Mouse (Mus musculus) left cerebral cortex, adult 2 months (tissue): ENCODE measurements around the gene Gm38394. TPM values are rescaled to one million over a fixed set of nuclear protein-coding genes. Genes with fewer than 3 reads are reported as not detected.

ENCODE experiments used
- DNase-seq, 2 experiments: peaks; one replicate each; pipeline ENCODE4 v3.0.0; 2021 to 2022; ENCODE audit warnings: low spot score in 2 of 2, mixed read lengths in 1 of 2; ENCODE audit errors: extremely low spot score in 1 of 2
- H3K27ac ChIP-seq: fragments of 200-600 bp; 2 replicates; pipeline ENCODE4 v1.8.1; 2022
- H3K4me3 ChIP-seq: fragments of 200-600 bp; 2 replicates; pipeline ENCODE4 v1.8.1; 2022
- CTCF ChIP-seq: fragments of 200-600 bp; IDR thresholded peaks from 2 replicates; pipeline ENCODE4 v1.8.1; 2022; ENCODE audit warnings: antibody characterized with exemption, mild to moderate bottlenecking, moderate library complexity
- intact Hi-C: fragments of 180-260 bp; cut with DNase I; formaldehyde crosslinking; loops from one replicate; pipeline ENCODE4 v1.15.1; 2025
- total RNA-seq, 2 experiments: library from RNA; stranded (reverse); gene quantifications; 2 replicates each; pipeline ENCODE4 v1.2.3; 2021

Gm38394 gene
- total RNA-seq, 2 experiments from 2014 or later, result 30.9 to 33.7 TPM

- peak within 1 kb of the TSS; percentile 96 for H3K27ac ChIP-seq
- intact Hi-C loops, result loop anchor here (5.0 kb wide), 1 partner anchor 387 kb away; no protein-coding TSS in a partner anchor
- TF ChIP-seq CTCF, result no peak
These were observed 484 bp downstream of the Gm38394 start, which contains the start of gene Zbed6 for GRCm38 (mm10) chr1:133660466-133661202. Gene Zbed6, minus strand, starts transcription at chr1:133660885.

GRCm38 (mm10) chr1:133658878-133659277 is 2.2 kb downstream of the Gm38394 start:
- Histone ChIP-seq H3K27ac (no peak overlapping the region), H3K4me3 (no peak overlapping the region)
- intact Hi-C loops, result no loop called here
- TF ChIP-seq CTCF, result no peak
- no peak for DNase-seq

More at GRCm38 (mm10) chr1:133660466-133661202, 484 bp downstream of the Gm38394 start, which contains the start of gene Zbed6:
- DNase-seq, result peak; percentile 49 to 61
- H3K4me3 ChIP-seq, result peak within 1 kb of the TSS; percentile 77

GRCm38 (mm10) chr1:133656811-133657210 is 4.3 kb downstream of the Gm38394 start:
- no peak for TF ChIP-seq CTCF
- Histone ChIP-seq H3K27ac (no peak overlapping the region), H3K4me3 (no peak overlapping the region)
- intact Hi-C loops, result no loop called here
- DNase-seq, result no peak

GRCm38 (mm10) chr1:133653033-133653432 is 8.1 kb downstream of the Gm38394 start:
- H3K27ac ChIP-seq, result no peak overlapping the region
- no peak for TF ChIP-seq CTCF
- H3K4me3 ChIP-seq, result no peak overlapping the region
- no peak for DNase-seq
- intact Hi-C loops, result no loop called here

- Histone ChIP-seq H3K4me3 (no peak overlapping the region), H3K27ac (no peak overlapping the region)
- no peak for TF ChIP-seq CTCF
- intact Hi-C loops, result no loop called here
- no peak for DNase-seq
These were observed 10.6 kb downstream of the Gm38394 start for GRCm38 (mm10) chr1:133650288-133651055.

- Histone ChIP-seq H3K27ac (no peak overlapping the region), H3K4me3 (no peak overlapping the region)
- intact Hi-C loops, result no loop called here
- TF ChIP-seq CTCF, result no peak
- DNase-seq, result no peak
These were observed 15.5 kb downstream of the Gm38394 start for GRCm38 (mm10) chr1:133645652-133646051.

GRCm38 (mm10) chr1:133641163-133641562 is 20.0 kb downstream of the Gm38394 start:
- no peak for DNase-seq
- intact Hi-C loops, result no loop called here
- Histone ChIP-seq H3K4me3 (no peak overlapping the region), H3K27ac (no peak overlapping the region)
- no peak for TF ChIP-seq CTCF

GRCm38 (mm10) chr1:133638517-133638916 is 22.6 kb downstream of the Gm38394 start:
- no peak for DNase-seq
- intact Hi-C loops, result no loop called here
- Histone ChIP-seq H3K27ac (no peak overlapping the region), H3K4me3 (no peak overlapping the region)
- TF ChIP-seq CTCF, result no peak

- intact Hi-C loops, result loop anchor here (5.0 kb wide), 2 partner anchors 65 to 415 kb away; no protein-coding TSS in a partner anchor
- Histone ChIP-seq H3K27ac (no peak overlapping the region), H3K4me3 (no peak overlapping the region)
- no peak for DNase-seq
- TF ChIP-seq CTCF, result peak; percentile 42
These were observed 28.9 kb downstream of the Gm38394 start for GRCm38 (mm10) chr1:133632168-133632567.

GRCm38 (mm10) chr1:133625052-133625451 is 36.1 kb downstream of the Gm38394 start:
- TF ChIP-seq CTCF, result no peak
- no peak overlapping the region for H3K27ac ChIP-seq
- DNase-seq, result no peak
- H3K4me3 ChIP-seq, result no peak overlapping the region
- intact Hi-C loops, result no loop called here

GRCm38 (mm10) chr1:133618311-133618710 is 42.8 kb downstream of the Gm38394 start:
- Histone ChIP-seq H3K4me3 (no peak overlapping the region), H3K27ac (no peak overlapping the region)
- intact Hi-C loops, result no loop called here
- TF ChIP-seq CTCF, result no peak
- no peak for DNase-seq

GRCm38 (mm10) chr1:133617908-133618307 is 43.2 kb downstream of the Gm38394 start:
- TF ChIP-seq CTCF, result no peak
- intact Hi-C loops, result no loop called here
- DNase-seq, result no peak
- Histone ChIP-seq H3K4me3 (no peak overlapping the region), H3K27ac (no peak overlapping the region)
